Mouse (Mus musculus) adrenal gland, adult 2 months (tissue): ENCODE data around the gene Mroh8. TPM values are rescaled to one million over a fixed set of nuclear protein-coding genes. Genes with fewer than 3 reads are reported as not detected.

Source experiments
- DNase-seq: peaks from one replicate; pipeline ENCODE4 v3.0.0; 2021
- long read RNA-seq: library from polyadenylated mRNA; stranded (forward); transcript quantifications from one replicate; pipeline ENCODE4 v2.0.0, GENCODE M21; 2021
- polyA plus RNA-seq: library from polyadenylated mRNA; depleted of rRNA; stranded (reverse); fragments of >200 nt; gene quantifications from 2 replicates; pipeline ENCODE4 v1.2.3, GENCODE M21; 2012; rRNA removed
- total RNA-seq, 2 experiments: library from RNA; stranded (reverse); gene quantifications; 2 replicates each; pipeline ENCODE4 v1.2.3; 2021

Gene Mroh8
- total RNA-seq (under 1 TPM; 0.26 to 0.48 TPM), polyA plus RNA-seq (0.37 and 0.90 TPM in 2 replicates)
- long read RNA-seq, result 0 reads

- DNase-seq, result no peak
Observed at GRCm38 (mm10) chr2:157279416-157279800, at the start of gene Mroh8. Gene Mroh8, minus strand, starts transcription at chr2:157279549.

- no peak for DNase-seq
Observed at GRCm38 (mm10) chr2:157328570-157328969, 49.2 kb upstream of the Mroh8 start.

GRCm38 (mm10) chr2:157328106-157328505 is 48.8 kb upstream of the Mroh8 start:
- DNase-seq, result no peak

GRCm38 (mm10) chr2:157325238-157325637 is 45.9 kb upstream of the Mroh8 start:
- no peak for DNase-seq

- DNase-seq, result peak; percentile 14
Observed at GRCm38 (mm10) chr2:157322029-157322766, 42.8 kb upstream of the Mroh8 start.

- no peak for DNase-seq
Observed at GRCm38 (mm10) chr2:157320886-157321285, 41.5 kb upstream of the Mroh8 start.

- no peak for DNase-seq
Observed at GRCm38 (mm10) chr2:157320135-157320534, 40.8 kb upstream of the Mroh8 start.

- no peak for DNase-seq
Observed at GRCm38 (mm10) chr2:157317220-157317619, 37.9 kb upstream of the Mroh8 start.

GRCm38 (mm10) chr2:157316358-157316933 is 37.1 kb upstream of the Mroh8 start:
- DNase-seq, result no peak

GRCm38 (mm10) chr2:157315486-157315885 is 36.1 kb upstream of the Mroh8 start:
- no peak for DNase-seq

GRCm38 (mm10) chr2:157314310-157314709 is 35.0 kb upstream of the Mroh8 start:
- DNase-seq, result no peak

- no peak for DNase-seq
Observed at GRCm38 (mm10) chr2:157313718-157314117, 34.4 kb upstream of the Mroh8 start.

GRCm38 (mm10) chr2:157310963-157311637 is 31.8 kb upstream of the Mroh8 start:
- no peak for DNase-seq

- no peak for DNase-seq
Observed at GRCm38 (mm10) chr2:157309611-157310010, 30.3 kb upstream of the Mroh8 start.

GRCm38 (mm10) chr2:157308273-157308917 is 29.0 kb upstream of the Mroh8 start:
- DNase-seq, result no peak

- DNase-seq, result no peak
Observed at GRCm38 (mm10) chr2:157307715-157308265, 28.4 kb upstream of the Mroh8 start.

GRCm38 (mm10) chr2:157306091-157307032 is 27.0 kb upstream of the Mroh8 start:
- no peak for DNase-seq

- DNase-seq, result no peak
Observed at GRCm38 (mm10) chr2:157303096-157303495, 23.7 kb upstream of the Mroh8 start.

- no peak for DNase-seq
Observed at GRCm38 (mm10) chr2:157300051-157300450, 20.7 kb upstream of the Mroh8 start.

GRCm38 (mm10) chr2:157296105-157296689 is 16.8 kb upstream of the Mroh8 start:
- DNase-seq, result no peak

- DNase-seq, result peak; percentile 62
Observed at GRCm38 (mm10) chr2:157292093-157292492, 12.7 kb upstream of the Mroh8 start.
